16 mouse cellular contexts compared by ENCODE assay signal in genomic region chr3:116436113-116436512, GRCm38 (mm10). TPM values are rescaled to one million over a fixed set of nuclear protein-coding genes. Genes with fewer than 3 reads are reported as not detected.
DNase-seq lines count a peak whose midpoint lies in the region; ATAC-seq and TF ChIP-seq lines count a peak whose summit lies in the region.
"Had no signal": no experiment of that assay in that cellular context is flagged by ENCODE, and none has a peak within 500 bp of the region (broad histone marks: within the 10 kb centered on the region; RNA-seq: fewer than 3 reads in every experiment).

No protein-coding gene starts in this region.

- no peak overlapping the region for H3K4me3 ChIP-seq in MEL (ENCODE audit: control insufficient read depth in 1 of 2, insufficient read depth in 1 of 2, low read depth in 2 of 2, low read length in 2 of 2)
- no peak overlapping the region for H3K4me3 ChIP-seq in hindbrain, embryonic 12.5 days
- H3K4me3 ChIP-seq: embryonic facial prominence, embryonic 13.5 days; heart, embryonic 13.5 days; hindbrain, embryonic 10.5 days had no signal

- H3K79me2 ChIP-seq in MEL (ENCODE audit: control insufficient read depth, insufficient read depth, low read length, poor library complexity) = no peaks in the 10 kb centered on the region

- no peaks in the 10 kb centered on the region for H3K9me3 ChIP-seq in MEL (replicated peaks; ENCODE audit: insufficient read depth, low read length)
- no peaks in the 10 kb centered on the region for H3K9me3 ChIP-seq in hindbrain, embryonic 12.5 days (replicated peaks)
- H3K9me3 ChIP-seq: embryonic facial prominence, embryonic 13.5 days; heart, embryonic 13.5 days; hindbrain, embryonic 10.5 days had no signal

- no peaks in the 10 kb centered on the region; a peak in 1 of 4 replicates for H3K27me3 ChIP-seq in MEL (ENCODE audit: control insufficient read depth in 1 of 2, insufficient read depth in 2 of 2, low read length in 2 of 2)
- H3K27me3 ChIP-seq in hindbrain, embryonic 12.5 days = no peaks in the 10 kb centered on the region
- H3K27me3 ChIP-seq: embryonic facial prominence, embryonic 13.5 days; heart, embryonic 13.5 days had no signal

- H3K9ac ChIP-seq in MEL (ENCODE audit: control insufficient read depth, low read depth, low read length, poor library complexity, severe bottlenecking) = no peak overlapping the region
- H3K9ac ChIP-seq in hindbrain, embryonic 12.5 days = no peak overlapping the region
- H3K9ac ChIP-seq: embryonic facial prominence, embryonic 13.5 days; heart, embryonic 13.5 days; lung, embryonic 14.5 days had no signal

- WGBS in hindbrain, embryonic 12.5 days = 89% methylated on average over 3 of the region's 3 CpGs

- no peak for TF ChIP-seq POLR2A in MEL (IDR thresholded peaks at IDR 0.05; ENCODE audit: control insufficient read depth in 1 of 2, insufficient read depth in 1 of 2, low read depth in 1 of 2, low read length in 2 of 2, poor library complexity in 1 of 2)

- peaks cover 0 to 14% of the 10 kb centered on the region in 2 experiments; a peak in 2 of 4 replicates for H3K36me3 ChIP-seq in MEL (ENCODE audit: control insufficient read depth in 1 of 2, insufficient read depth in 2 of 2, low read length in 2 of 2)
- no peaks in the 10 kb centered on the region for H3K36me3 ChIP-seq in hindbrain, embryonic 12.5 days
- H3K36me3 ChIP-seq: embryonic facial prominence, embryonic 13.5 days; heart, embryonic 13.5 days; hindbrain, embryonic 10.5 days had no signal

- DNase-seq in thymus, postnatal 14 days = peak; percentile 40
- DNase-seq in thymus, postnatal 36 days = no peak
- DNase-seq in MEL (ENCODE audit: low read depth, low spot score) = peak; percentile 63
- DNase-seq in cerebellum, postnatal 14 days = no peak
- DNase-seq in adrenal gland, postnatal 36 days = no peak
- DNase-seq: adrenal gland, postnatal 14 days; gastrocnemius, postnatal 36 days; kidney, postnatal 25 days; liver; lung, embryonic 14.5 days had no signal

- peak in 1 of 2 experiments; percentile 17; a peak in 2 of 4 replicates for TF ChIP-seq EP300 in MEL (IDR thresholded peaks at IDR 0.05; ENCODE audit: low read depth in 1 of 2, low read length in 2 of 2)

- no peak for TF ChIP-seq RAD21 in MEL (IDR thresholded peaks at IDR 0.05; ENCODE audit: low read depth, low read length)

- no peak overlapping the region for H3K27ac ChIP-seq in MEL (ENCODE audit: control insufficient read depth, low read depth, low read length)
- no peak overlapping the region for H3K27ac ChIP-seq in hindbrain, embryonic 12.5 days
- H3K27ac ChIP-seq: embryonic facial prominence, embryonic 13.5 days; heart, embryonic 13.5 days; hindbrain, embryonic 10.5 days had no signal

- ATAC-seq in megakaryocyte, adult 5-6 weeks (ENCODE audit: poor library complexity, severe bottlenecking) = peak; percentile 75
- ATAC-seq in hindbrain, embryonic 12.5 days (ENCODE audit: low FRiP score) = no peak
- ATAC-seq: intestine, postnatal 0 days had no signal

- H3K4me2 ChIP-seq in hindbrain, embryonic 12.5 days (replicated peaks) = no peak overlapping the region
- H3K4me2 ChIP-seq: embryonic facial prominence, embryonic 13.5 days; heart, embryonic 13.5 days; lung, embryonic 14.5 days had no signal

- peaks cover 16 to 19% of the 10 kb centered on the region in 2 experiments for H3K4me1 ChIP-seq in MEL (ENCODE audit: control insufficient read depth in 1 of 2, insufficient read depth in 2 of 2, low read length in 2 of 2)
- H3K4me1 ChIP-seq in hindbrain, embryonic 12.5 days = no peaks in the 10 kb centered on the region
- H3K4me1 ChIP-seq: embryonic facial prominence, embryonic 13.5 days; heart, embryonic 13.5 days; hindbrain, embryonic 10.5 days had no signal

- TF ChIP-seq CTCF in MEL (IDR thresholded peaks at IDR 0.05 in 2 of 3, conservative IDR thresholded peaks at IDR 0.05 in 1 of 3; ENCODE audit: control insufficient read depth in 1 of 3, insufficient read depth in 1 of 3, low read depth in 2 of 3, low read length in 3 of 3, poor library complexity in 1 of 3, severe bottlenecking in 1 of 3) = no peak

TF ChIP-seq in MEL, 35 proteins besides CTCF, POLR2A, EP300 and RAD21:
- no peak for TF ChIP-seq MEF2A (IDR thresholded peaks at IDR 0.05; ENCODE audit: extremely low read depth, insufficient replicate concordance, low read depth, low read length, poor library complexity, severe bottlenecking)
- TF ChIP-seq E2F4 (IDR thresholded peaks at IDR 0.05; ENCODE audit: borderline replicate concordance, low read depth, low read length) = no peak
- TF ChIP-seq RCOR1 (IDR thresholded peaks at IDR 0.05; ENCODE audit: low read depth, low read length) = no peak
- no peak for TF ChIP-seq TCF12 (IDR thresholded peaks at IDR 0.05; ENCODE audit: low read depth, low read length)
- no peak for TF ChIP-seq MAZ (IDR thresholded peaks at IDR 0.05; ENCODE audit: low read depth, low read length)
- no peak for TF ChIP-seq GABPA (IDR thresholded peaks at IDR 0.05; ENCODE audit: low read depth, low read length)
- TF ChIP-seq POLR2AphosphoS2 (IDR thresholded peaks at IDR 0.05; ENCODE audit: low read length) = no peak
- TF ChIP-seq HCFC1 (IDR thresholded peaks at IDR 0.05; ENCODE audit: low read depth, low read length) = no peak
- no peak for TF ChIP-seq MAX (IDR thresholded peaks at IDR 0.05; ENCODE audit: low read length)
- TF ChIP-seq BHLHE40 (IDR thresholded peaks at IDR 0.05; ENCODE audit: borderline replicate concordance, low read depth, low read length) = no peak
- TF ChIP-seq MYB (IDR thresholded peaks at IDR 0.05; ENCODE audit: low read depth, low read length) = no peak
- TF ChIP-seq ZMIZ1 (IDR thresholded peaks at IDR 0.05; ENCODE audit: low read depth, low read length) = no peak
- no peak for TF ChIP-seq ZC3H11A (IDR thresholded peaks at IDR 0.05; ENCODE audit: low read depth, low read length)
- no peak for TF ChIP-seq NELFE (IDR thresholded peaks at IDR 0.05; ENCODE audit: low read depth, low read length)

RNA-seq across cellular contexts. Expression of gene Cdc14a, which starts 12.3 kb away (rescaled TPM):
- total RNA-seq in MEL (2012; rRNA removed) = 2.6 and 2.7 TPM in 2 replicates
- polyA plus RNA-seq in MEL (2012; ENCODE audit: insufficient read depth in 1 of 2, insufficient read length in 2 of 2, low read depth in 1 of 2, low replicate concordance in 2 of 2, missing spikeins in 1 of 2) = 1 to 10 TPM in 1 of 2 experiments, not detected in 1; 5.9 TPM
- total RNA-seq in megakaryocyte, adult 5-6 weeks (2015) = 21.0 and 22.1 TPM in 2 replicates
- total RNA-seq in megakaryocyte, adult 5-6 weeks (2017) = 21.7 and 26.2 TPM in 2 replicates
- polyA plus RNA-seq in hindbrain, embryonic 12.5 days (2016; fragmentation: Nextera tagmentation; extraction: Ambion mirVana) = 13.6 and 15.4 TPM in 2 replicates
- 10 to 100 TPM in 1 of 2 experiments, 1 to 10 TPM in 1; 9.2 to 14.8 TPM for total RNA-seq in adrenal gland, postnatal 36 days (2021)

Comparison
In these comparisons a context has a peak if more than half of its experiments do, and no peak if none do; other contexts are left out.
1. DNase-seq: peak in thymus, postnatal 14 days (single experiment) and MEL (single experiment); none in thymus, postnatal 36 days (0 of 2), cerebellum, postnatal 14 days (0 of 2) and adrenal gland, postnatal 36 days (0 of 2).